Mouse (Mus musculus): ENCODE results near the gene Rreb1. TPM values are rescaled to one million over a fixed set of nuclear protein-coding genes. Genes with fewer than 3 reads are reported as not detected.

The Rreb1 gene
- total and polyA plus RNA-seq, 2 experiments from 2014 or later = 2.3 to 6.0 TPM

GRCm38 (mm10) chr13:37954318-37954717, 176.1 kb downstream of the Rreb1 start:
- Histone ChIP-seq H3K4me2 (ENCODE audit: low read depth, low read length) (no peak overlapping the region), H3K9me3 (ENCODE audit: low read length) (no peaks in the 10 kb centered on the region), H3K4me3 (ENCODE audit: low read length) (no peak overlapping the region), H3K36me3 (ENCODE audit: insufficient read depth, low read length) (no peaks in the 10 kb centered on the region), H3K27me3 (ENCODE audit: insufficient read depth, low read length) (no peaks in the 10 kb centered on the region), H3K27ac (no peak overlapping the region), H3K9ac (replicated peaks; ENCODE audit: low read length) (no peak overlapping the region), H3K4me1 (ENCODE audit: insufficient read depth, low read length) (no peaks in the 10 kb centered on the region)
- no peak for DNase-seq (ENCODE audit: low spot score)
- WGBS = 85% methylated on average over 1 of the region's 1 CpGs
- no peak for TF ChIP-seq CTCF (IDR thresholded peaks at IDR 0.05; ENCODE audit: low read depth)
- no peak for ATAC-seq

GRCm38 (mm10) chr13:37958498-37959238, 180.5 kb downstream of the Rreb1 start:
- ATAC-seq (no peak), DNase-seq (ENCODE audit: low spot score) (no peak)
- Histone ChIP-seq H3K4me1 (ENCODE audit: insufficient read depth, low read length) (no peaks in the 10 kb centered on the region), H3K9me3 (ENCODE audit: low read length) (no peaks in the 10 kb centered on the region), H3K27me3 (ENCODE audit: insufficient read depth, low read length) (no peaks in the 10 kb centered on the region), H3K9ac (replicated peaks; ENCODE audit: low read length) (no peak overlapping the region), H3K27ac (no peak overlapping the region), H3K4me2 (ENCODE audit: low read depth, low read length) (no peak overlapping the region), H3K36me3 (ENCODE audit: insufficient read depth, low read length) (no peaks in the 10 kb centered on the region), H3K4me3 (ENCODE audit: low read length) (no peak overlapping the region)
- no peak for TF ChIP-seq CTCF (IDR thresholded peaks at IDR 0.05; ENCODE audit: low read depth)
- WGBS = 88% methylated on average over 18 of the region's 18 CpGs

- H3K9ac ChIP-seq (replicated peaks; ENCODE audit: low read length) = no peak overlapping the region
- no peak overlapping the region for H3K4me3 ChIP-seq (ENCODE audit: low read length)
- H3K4me2 ChIP-seq (ENCODE audit: low read depth, low read length) = no peak overlapping the region
- DNase-seq (ENCODE audit: low spot score) (no peak), ATAC-seq (no peak)
- H3K9me3 ChIP-seq (ENCODE audit: low read length) = no peaks in the 10 kb centered on the region
- H3K27ac ChIP-seq = no peak overlapping the region
- H3K4me1 ChIP-seq (ENCODE audit: insufficient read depth, low read length) = peaks cover 3% of the 10 kb centered on the region
- TF ChIP-seq CTCF (IDR thresholded peaks at IDR 0.05; ENCODE audit: low read depth) = no peak
- WGBS = 78% methylated on average over 15 of the region's 15 CpGs
- no peaks in the 10 kb centered on the region for H3K27me3 ChIP-seq (ENCODE audit: insufficient read depth, low read length)
- no peaks in the 10 kb centered on the region for H3K36me3 ChIP-seq (ENCODE audit: insufficient read depth, low read length)
Observed at GRCm38 (mm10) chr13:37959239-37959907, 181.2 kb downstream of the Rreb1 start.

GRCm38 (mm10) chr13:37959936-37960335, 181.7 kb downstream of the Rreb1 start:
- WGBS = 91% methylated on average over 7 of the region's 7 CpGs
- TF ChIP-seq CTCF (IDR thresholded peaks at IDR 0.05; ENCODE audit: low read depth) = no peak
- H3K4me2 ChIP-seq (ENCODE audit: low read depth, low read length) = no peak overlapping the region
- no peaks in the 10 kb centered on the region for H3K9me3 ChIP-seq (ENCODE audit: low read length)
- H3K27me3 ChIP-seq (ENCODE audit: insufficient read depth, low read length) = no peaks in the 10 kb centered on the region
- H3K27ac ChIP-seq = no peak overlapping the region
- ATAC-seq (no peak), DNase-seq (ENCODE audit: low spot score) (no peak)
- H3K4me1 ChIP-seq (ENCODE audit: insufficient read depth, low read length) = peaks cover 6% of the 10 kb centered on the region
- no peaks in the 10 kb centered on the region for H3K36me3 ChIP-seq (ENCODE audit: insufficient read depth, low read length)
- H3K4me3 ChIP-seq (ENCODE audit: low read length) = no peak overlapping the region
- no peak overlapping the region for H3K9ac ChIP-seq (replicated peaks; ENCODE audit: low read length)

GRCm38 (mm10) chr13:37962541-37962940, 184.3 kb downstream of the Rreb1 start:
- no peak overlapping the region for H3K4me2 ChIP-seq (ENCODE audit: low read depth, low read length)
- DNase-seq (ENCODE audit: low spot score) (no peak), ATAC-seq (no peak)
- H3K4me3 ChIP-seq (ENCODE audit: low read length) = no peak overlapping the region
- H3K27me3 ChIP-seq (ENCODE audit: insufficient read depth, low read length) = no peaks in the 10 kb centered on the region
- H3K9me3 ChIP-seq (ENCODE audit: low read length) = no peaks in the 10 kb centered on the region
- TF ChIP-seq CTCF (IDR thresholded peaks at IDR 0.05; ENCODE audit: low read depth) = no peak
- H3K27ac ChIP-seq = no peak overlapping the region
- 88% methylated on average over 9 of the region's 9 CpGs for WGBS
- no peaks in the 10 kb centered on the region for H3K36me3 ChIP-seq (ENCODE audit: insufficient read depth, low read length)
- H3K4me1 ChIP-seq (ENCODE audit: insufficient read depth, low read length) = peaks cover 6% of the 10 kb centered on the region
- no peak overlapping the region for H3K9ac ChIP-seq (replicated peaks; ENCODE audit: low read length)

- Histone ChIP-seq H3K27me3 (ENCODE audit: insufficient read depth, low read length) (no peaks in the 10 kb centered on the region), H3K4me2 (ENCODE audit: low read depth, low read length) (peak overlapping the region; percentile 50), H3K4me1 (ENCODE audit: insufficient read depth, low read length) (peaks cover 6% of the 10 kb centered on the region), H3K4me3 (ENCODE audit: low read length) (peak overlapping the region; percentile 31), H3K9ac (replicated peaks; ENCODE audit: low read length) (peak overlapping the region; percentile 17; the same call in 1 of the 2 replicates), H3K27ac (no peak overlapping the region), H3K36me3 (ENCODE audit: insufficient read depth, low read length) (no peaks in the 10 kb centered on the region), H3K9me3 (ENCODE audit: low read length) (no peaks in the 10 kb centered on the region)
- ATAC-seq (peak; percentile 45), DNase-seq (ENCODE audit: low spot score) (peak; percentile 87)
- TF ChIP-seq CTCF (IDR thresholded peaks at IDR 0.05; ENCODE audit: low read depth) = peak; percentile 86
- 4% methylated on average over 12 of the region's 12 CpGs for WGBS
Observed at GRCm38 (mm10) chr13:37963354-37964007, 185.3 kb downstream of the Rreb1 start.
